Mouse (Mus musculus): ENCODE measurements around the gene Fam189a1.

- TF ChIP-seq CTCF (IDR thresholded peaks at IDR 0.05; ENCODE audit: low read depth, low read length) (no peak), POLR2A (IDR thresholded peaks at IDR 0.05; ENCODE audit: borderline replicate concordance, low read depth, low read length) (no peak)
These were observed 300.9 kb downstream of the Fam189a1 start for GRCm38 (mm10) chr7:64855389-64855927.

All from bone marrow macrophage, adult 2 months (primary cell).